Mouse (Mus musculus) embryonic fibroblast, embryonic 13.5 days (primary cell): Measurements from ENCODE around the gene Fstl1. TPM values are rescaled to one million over a fixed set of nuclear protein-coding genes. Genes with fewer than 3 reads are reported as not detected.

Experiments used
- H3K27ac ChIP-seq: 2 replicates; pipeline ENCODE4 v1.5.1; 2012; ENCODE audit warnings: low read length, control low read depth, inconsistent platforms; ENCODE audit not compliant: insufficient read depth
- H3K4me1 ChIP-seq: 2 replicates; pipeline ENCODE4 v1.6.1; 2011; ENCODE audit warnings: low read length; ENCODE audit not compliant: control insufficient read depth, insufficient read depth
- H3K4me3 ChIP-seq: 2 replicates; pipeline ENCODE4 v1.5.1; 2011; ENCODE audit warnings: mild to moderate bottlenecking, control low read depth, low read length; ENCODE audit not compliant: insufficient read depth
- CTCF ChIP-seq: IDR thresholded peaks from 2 replicates; pipeline ENCODE4 v1.5.1; 2011; ENCODE audit warnings: mild to moderate bottlenecking, control low read depth, low read length, moderate library complexity, borderline replicate concordance; ENCODE audit not compliant: insufficient read depth
- POLR2A ChIP-seq: IDR thresholded peaks from 2 replicates; pipeline ENCODE4 v1.6.1; 2011; ENCODE audit warnings: low read depth, mild to moderate bottlenecking, control low read depth, low read length, moderate library complexity
- polyA plus RNA-seq: library from polyadenylated mRNA; stranded (reverse); fragments of >200 nt; gene quantifications from 2 replicates; pipeline ENCODE4 v1.2.4, GENCODE M21; 2011; ENCODE audit warnings: low read depth; ENCODE audit not compliant: missing spikeins, insufficient read length

Gene Fstl1
- polyA plus RNA-seq, 1 experiment = 1,394 TPM

DNA sequence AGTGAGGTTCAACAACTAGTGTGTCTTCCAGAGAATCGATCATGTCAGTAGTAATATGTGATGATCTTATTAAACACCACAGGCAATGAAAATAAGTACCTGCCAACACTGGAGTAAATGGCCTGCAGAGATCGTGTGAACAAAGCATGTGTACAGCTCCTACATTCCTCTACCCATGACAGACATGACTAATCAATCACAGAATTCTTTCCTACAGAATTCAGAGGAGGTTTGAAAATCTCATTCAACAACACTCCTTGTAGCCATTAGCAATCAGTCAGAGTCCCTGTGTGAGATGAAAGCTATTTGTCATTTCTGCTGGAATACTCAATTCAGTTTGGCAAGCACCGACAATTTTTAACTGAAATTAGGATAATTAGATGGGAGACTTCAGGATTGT lies 7.9 kb downstream of the Fstl1 start:
- H3K27ac ChIP-seq = peak overlapping the region; percentile 77
- H3K4me3 ChIP-seq = no peak overlapping the region
- peaks cover 33% of the 10 kb centered on the region for H3K4me1 ChIP-seq
- TF ChIP-seq CTCF (no peak), POLR2A (no peak)

GRCm38 (mm10) chr16:37787558-37788194 lies 11.0 kb downstream of the Fstl1 start:
- peaks cover 43% of the 10 kb centered on the region for H3K4me1 ChIP-seq
- H3K27ac ChIP-seq = peak overlapping the region; percentile 99
- H3K4me3 ChIP-seq = no peak overlapping the region
- TF ChIP-seq POLR2A (no peak), CTCF (no peak)

GRCm38 (mm10) chr16:37788367-37789014 lies 11.8 kb downstream of the Fstl1 start:
- TF ChIP-seq POLR2A (no peak), CTCF (no peak)
- Histone ChIP-seq H3K4me1 (peaks cover 43% of the 10 kb centered on the region), H3K4me3 (no peak overlapping the region)

DNA sequence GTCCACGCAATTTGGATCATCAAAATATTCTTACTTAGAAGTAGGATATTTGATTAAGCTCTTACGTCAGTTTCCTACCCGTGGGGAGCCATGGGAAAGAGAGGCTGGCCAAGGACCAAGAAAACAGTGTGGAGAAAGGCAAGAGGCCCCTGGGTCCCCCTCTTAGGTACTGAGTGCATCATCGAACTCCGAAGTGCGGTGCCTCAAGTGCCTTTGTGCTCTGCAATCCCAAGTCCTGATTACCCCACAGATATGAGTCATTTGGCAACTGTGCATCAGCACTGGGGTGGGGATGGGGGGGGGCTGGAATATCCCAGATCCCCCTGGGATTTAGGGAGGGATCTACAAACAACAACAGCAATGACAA lies 12.3 kb downstream of the Fstl1 start:
- peak overlapping the region; percentile 99 for H3K27ac ChIP-seq
- no peak overlapping the region for H3K4me3 ChIP-seq
- H3K4me1 ChIP-seq = peaks cover 43% of the 10 kb centered on the region
- TF ChIP-seq POLR2A (no peak), CTCF (no peak)

More at GRCm38 (mm10) chr16:37788367-37789014, 11.8 kb downstream of the Fstl1 start:
- peak overlapping the region; percentile 99 for H3K27ac ChIP-seq

- Histone ChIP-seq H3K4me3 (no peak overlapping the region), H3K4me1 (peaks cover 43% of the 10 kb centered on the region)
- TF ChIP-seq POLR2A (no peak), CTCF (no peak)
These were observed 12.8 kb downstream of the Fstl1 start for GRCm38 (mm10) chr16:37789394-37789920.

GRCm38 (mm10) chr16:37790008-37790780 lies 13.5 kb downstream of the Fstl1 start:
- TF ChIP-seq CTCF (no peak), POLR2A (peak; percentile 20)
- Histone ChIP-seq H3K4me3 (no peak overlapping the region), H3K4me1 (peaks cover 40% of the 10 kb centered on the region), H3K27ac (peak overlapping the region; percentile 99)

More at GRCm38 (mm10) chr16:37789394-37789920, 12.8 kb downstream of the Fstl1 start:
- H3K27ac ChIP-seq = peak overlapping the region; percentile 99

- H3K27ac ChIP-seq = peak overlapping the region; percentile 99
- TF ChIP-seq CTCF (no peak), POLR2A (peak; percentile 3; the same call in 1 of the 2 replicates)
- H3K4me1 ChIP-seq = peaks cover 35% of the 10 kb centered on the region
- no peak overlapping the region for H3K4me3 ChIP-seq
These were observed 14.1 kb downstream of the Fstl1 start for GRCm38 (mm10) chr16:37790781-37791175.

GRCm38 (mm10) chr16:37795651-37796150 lies 19.0 kb downstream of the Fstl1 start:
- H3K4me1 ChIP-seq = peaks cover 7% of the 10 kb centered on the region
- no peak overlapping the region for H3K4me3 ChIP-seq
- TF ChIP-seq CTCF (no peak), POLR2A (no peak)
- no peak overlapping the region for H3K27ac ChIP-seq

GRCm38 (mm10) chr16:37796270-37796669 lies 19.6 kb downstream of the Fstl1 start:
- TF ChIP-seq CTCF = no peak
- no peak for TF ChIP-seq POLR2A
- Histone ChIP-seq H3K4me3 (no peak overlapping the region), H3K4me1 (peaks cover 10% of the 10 kb centered on the region), H3K27ac (no peak overlapping the region)
